Mouse (Mus musculus) hindbrain, embryonic 11.5 days (tissue): Measurements from ENCODE around the gene 5730522E02Rik. TPM values are rescaled to one million over a fixed set of nuclear protein-coding genes. Genes with fewer than 3 reads are reported as not detected.

Experiments used
- ATAC-seq: fragments of 200-750 bp; cut with Nextera tagmentation; 2 replicates; pipeline ENCODE4 v1.8.0; 2017; ENCODE audit warnings: mild to moderate bottlenecking, moderate TSS enrichment, moderate library complexity; ENCODE audit not compliant: low FRiP score
- DNase-seq: peaks from one replicate; pipeline ENCODE4 v3.0.0-alpha.2; 2015; ENCODE audit warnings: low spot score
- H3K27ac ChIP-seq: fragments of 300-500 bp; sonication (generic); 2 replicates; pipeline ENCODE4 v1.5.1; 2014; ENCODE audit warnings: mild to moderate bottlenecking, low read depth, low read length
- H3K27me3 ChIP-seq: fragments of 300-500 bp; sonication (generic); 2 replicates; pipeline ENCODE4 v1.6.1; 2014; ENCODE audit warnings: mild to moderate bottlenecking, low read length, moderate library complexity, mixed read lengths; ENCODE audit not compliant: control insufficient read depth, insufficient read depth
- H3K36me3 ChIP-seq: fragments of 300-500 bp; sonication (generic); 2 replicates; pipeline ENCODE4 v1.6.1; 2014; ENCODE audit warnings: mild to moderate bottlenecking, low read length, moderate library complexity, mixed read lengths; ENCODE audit not compliant: control insufficient read depth, insufficient read depth
- H3K4me1 ChIP-seq: fragments of 300-500 bp; sonication (generic); replicated peaks from 2 replicates; pipeline ENCODE4 v1.6.1; 2014; ENCODE audit warnings: low read length, mixed read lengths; ENCODE audit not compliant: control insufficient read depth, insufficient read depth
- H3K4me2 ChIP-seq: fragments of 300-500 bp; sonication (generic); replicated peaks from 2 replicates; pipeline ENCODE4 v1.6.1; 2014; ENCODE audit warnings: mild to moderate bottlenecking, low read depth, low read length
- H3K4me3 ChIP-seq: fragments of 300-500 bp; sonication (generic); 2 replicates; pipeline ENCODE4 v1.5.1; 2014; ENCODE audit warnings: low read depth, low read length
- H3K9ac ChIP-seq: fragments of 300-500 bp; sonication (generic); 2 replicates; pipeline ENCODE4 v1.6.1; 2014; ENCODE audit warnings: low read depth, low read length
- H3K9me3 ChIP-seq: fragments of 300-500 bp; sonication (generic); 2 replicates; pipeline ENCODE4 v1.6.1; 2016; ENCODE audit warnings: low read length; ENCODE audit not compliant: control insufficient read depth
- WGBS: fragments of 180-500 bp; shearing (Covaris S2); extraction: QIAGEN DNeasy Blood & Tissue Kit; methylation state at CpG from one replicate; pipeline ENCODE4 v1.1.7; 2014; 5-methylcytosine and 5-hydroxymethylcytosine counted together
- polyA plus RNA-seq: library from polyadenylated mRNA; unstranded; fragments of >200 nt; fragmentation: Nextera tagmentation; extraction: Ambion mirVana; gene quantifications from 2 replicates; pipeline ENCODE4 v1.2.1, GENCODE M21; 2014

The 5730522E02Rik gene
- polyA plus RNA-seq, 1 experiment from 2014 or later: 8.0 TPM

DNA sequence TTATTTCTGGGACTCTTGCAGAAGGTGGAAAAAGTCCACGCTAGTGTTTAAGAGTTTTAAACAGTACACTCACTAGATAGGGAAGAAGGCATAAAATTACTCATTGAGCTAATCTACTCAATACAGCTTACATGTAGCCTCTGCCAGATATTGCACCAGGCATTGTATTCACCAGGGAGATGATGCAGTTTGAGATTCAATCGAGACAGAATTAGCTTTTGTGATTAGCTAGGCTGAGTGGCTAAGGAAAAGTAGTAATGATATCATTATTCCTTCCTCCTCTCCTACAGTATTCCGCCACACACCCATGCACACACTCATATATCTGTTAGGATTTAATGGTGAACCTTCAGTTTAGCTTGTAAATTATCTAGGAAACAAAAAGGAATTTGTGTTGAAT, 615.8 kb downstream of the 5730522E02Rik start:
- Histone ChIP-seq H3K27ac (no peak overlapping the region), H3K27me3 (no peaks in the 10 kb centered on the region), H3K9ac (no peak overlapping the region), H3K36me3 (no peaks in the 10 kb centered on the region), H3K4me1 (no peaks in the 10 kb centered on the region), H3K9me3 (no peaks in the 10 kb centered on the region), H3K4me2 (no peak overlapping the region), H3K4me3 (no peak overlapping the region)
- WGBS: 83% methylated on average over 3 of the region's 3 CpGs
- ATAC-seq (no peak), DNase-seq (no peak)

DNA sequence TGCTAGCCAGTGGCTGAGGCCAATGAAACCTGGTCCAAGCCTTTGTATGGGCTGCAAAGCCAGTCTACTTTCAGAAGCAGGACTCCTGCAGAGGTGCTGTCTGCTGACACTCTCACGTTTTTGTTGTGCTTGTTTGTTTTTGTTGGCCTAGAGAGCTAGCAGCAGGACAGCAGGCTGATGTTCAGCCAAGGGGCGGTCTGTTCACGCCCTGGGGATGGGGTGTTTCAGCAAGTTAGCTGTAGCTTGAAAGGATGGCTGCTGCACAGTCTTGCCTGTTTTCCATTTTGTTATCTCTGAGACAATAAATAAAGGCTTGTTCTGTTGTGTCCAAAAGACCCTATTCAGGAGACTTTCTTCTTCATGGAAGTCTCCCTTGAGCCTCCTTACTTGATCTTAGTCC, 618.3 kb downstream of the 5730522E02Rik start:
- DNase-seq (peak; percentile 11), ATAC-seq (no peak)
- Histone ChIP-seq H3K9me3 (no peaks in the 10 kb centered on the region), H3K36me3 (no peaks in the 10 kb centered on the region), H3K9ac (no peak overlapping the region), H3K4me1 (no peaks in the 10 kb centered on the region), H3K4me3 (no peak overlapping the region), H3K27me3 (no peaks in the 10 kb centered on the region), H3K27ac (no peak overlapping the region), H3K4me2 (no peak overlapping the region)
- 4% methylated on average over 3 of the region's 3 CpGs for whole genome bisulfite sequencing

GRCm38 (mm10) chr11:25590215-25590614, 620.3 kb downstream of the 5730522E02Rik start:
- H3K4me1 ChIP-seq: no peaks in the 10 kb centered on the region
- no peak for ATAC-seq
- H3K4me2 ChIP-seq: no peak overlapping the region
- H3K27ac ChIP-seq: no peak overlapping the region
- H3K36me3 ChIP-seq: no peaks in the 10 kb centered on the region
- 71% methylated on average over 4 of the region's 4 CpGs for WGBS
- no peaks in the 10 kb centered on the region for H3K27me3 ChIP-seq
- no peak overlapping the region for H3K4me3 ChIP-seq
- H3K9ac ChIP-seq: no peak overlapping the region
- no peaks in the 10 kb centered on the region for H3K9me3 ChIP-seq
- DNase-seq: no peak

GRCm38 (mm10) chr11:25589509-25589908, 621.1 kb downstream of the 5730522E02Rik start:
- ATAC-seq (no peak), DNase-seq (no peak)
- 58% methylated on average over 1 of the region's 1 CpGs for WGBS
- H3K36me3 ChIP-seq: no peaks in the 10 kb centered on the region
- H3K9ac ChIP-seq: no peak overlapping the region
- no peak overlapping the region for H3K4me3 ChIP-seq
- H3K9me3 ChIP-seq: no peaks in the 10 kb centered on the region
- H3K27ac ChIP-seq: no peak overlapping the region
- no peak overlapping the region for H3K4me2 ChIP-seq
- no peaks in the 10 kb centered on the region for H3K27me3 ChIP-seq
- H3K4me1 ChIP-seq: no peaks in the 10 kb centered on the region

- no peak for DNase-seq
- Histone ChIP-seq H3K9ac (no peak overlapping the region), H3K4me3 (no peak overlapping the region), H3K36me3 (no peaks in the 10 kb centered on the region), H3K27ac (no peak overlapping the region), H3K4me2 (no peak overlapping the region), H3K27me3 (no peaks in the 10 kb centered on the region), H3K4me1 (no peaks in the 10 kb centered on the region), H3K9me3 (no peaks in the 10 kb centered on the region)
- ATAC-seq: no peak
- WGBS: 93% methylated on average over 9 of the region's 9 CpGs
These were observed 636.5 kb downstream of the 5730522E02Rik start for GRCm38 (mm10) chr11:25574129-25574465.

DNA sequence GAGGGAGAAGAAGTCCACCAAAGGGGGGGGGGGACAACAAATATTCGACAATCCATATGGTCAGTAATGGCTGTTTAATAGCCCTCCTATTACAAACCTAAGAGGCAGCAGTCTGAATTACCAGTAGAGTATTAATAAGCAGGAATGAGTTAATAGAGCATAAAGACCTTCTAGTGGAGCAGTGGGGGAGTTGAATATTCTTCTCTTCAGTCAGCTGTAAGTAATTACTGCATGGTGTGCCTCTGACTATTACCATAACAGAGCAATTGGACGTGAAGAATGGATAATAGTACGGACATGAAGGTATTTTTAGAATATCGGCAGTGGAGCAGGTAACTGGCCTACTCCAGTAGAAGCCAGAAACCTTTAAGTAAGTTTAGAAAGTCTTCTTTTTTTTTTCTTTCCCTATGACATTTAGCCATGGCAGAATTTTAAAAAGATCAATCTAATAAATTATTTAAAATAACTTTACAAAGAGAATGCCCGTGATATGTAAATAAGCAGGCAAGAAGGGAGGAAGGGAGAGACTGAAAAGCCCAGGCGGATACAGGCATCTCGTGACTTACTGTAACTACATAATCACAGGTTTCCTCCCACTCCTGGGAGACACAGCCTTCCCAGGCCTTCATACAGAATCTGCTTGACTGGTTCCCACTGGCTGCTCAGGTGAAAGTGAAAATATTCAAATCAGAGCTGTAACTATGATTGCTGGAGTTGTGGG, 637.0 kb downstream of the 5730522E02Rik start:
- ATAC-seq: no peak
- Histone ChIP-seq H3K36me3 (no peaks in the 10 kb centered on the region), H3K27me3 (no peaks in the 10 kb centered on the region), H3K4me3 (no peak overlapping the region), H3K27ac (no peak overlapping the region), H3K4me1 (no peaks in the 10 kb centered on the region), H3K9ac (no peak overlapping the region), H3K4me2 (no peak overlapping the region), H3K9me3 (no peaks in the 10 kb centered on the region)
- no peak for DNase-seq
- 59% methylated on average over 7 of the region's 7 CpGs for WGBS

GRCm38 (mm10) chr11:25571396-25571795, 639.2 kb downstream of the 5730522E02Rik start:
- H3K36me3 ChIP-seq: no peaks in the 10 kb centered on the region
- no peak overlapping the region for H3K4me3 ChIP-seq
- no peaks in the 10 kb centered on the region for H3K4me1 ChIP-seq
- DNase-seq (no peak), ATAC-seq (no peak)
- H3K27me3 ChIP-seq: no peaks in the 10 kb centered on the region
- no peak overlapping the region for H3K4me2 ChIP-seq
- H3K27ac ChIP-seq: no peak overlapping the region
- H3K9me3 ChIP-seq: no peaks in the 10 kb centered on the region
- WGBS: 71% methylated on average over 2 of the region's 2 CpGs
- no peak overlapping the region for H3K9ac ChIP-seq

Other genes with a start within 250 kb of the 5730522E02Rik start
- gene Fancl, start 175.4 kb upstream of the 5730522E02Rik start, polyA plus RNA-seq: 29.1 and 31.8 TPM in 2 replicates